Mouse (Mus musculus): ENCODE results near the gene Cxcl17.

DNA sequence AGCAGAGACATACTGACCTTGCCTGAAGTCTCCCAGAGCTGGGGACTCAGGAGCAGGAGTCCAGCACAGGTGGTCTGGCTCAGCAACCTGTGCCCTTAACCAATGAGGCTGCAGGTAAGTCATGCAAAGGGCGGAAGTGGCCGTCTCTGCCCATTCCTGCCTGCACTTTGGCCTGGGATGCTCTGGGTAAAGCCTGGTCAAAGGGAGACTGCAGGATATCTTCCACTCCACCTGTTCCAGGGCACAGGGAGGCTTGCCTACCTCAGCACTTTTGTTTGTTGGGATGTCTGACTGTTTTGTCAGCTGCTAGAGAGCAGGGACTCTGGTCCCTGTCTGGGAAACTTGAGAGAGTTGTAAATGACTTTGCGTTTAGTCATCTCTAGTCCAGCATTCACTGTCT lies 39.4 kb upstream of the Cxcl17 start:
- TF ChIP-seq CTCF (IDR thresholded peaks at IDR 0.05; ENCODE audit: borderline replicate concordance, control insufficient read depth, extremely low read depth, insufficient read depth, low read length, poor library complexity), result no peak
- TF ChIP-seq POLR2A (IDR thresholded peaks at IDR 0.05; ENCODE audit: control insufficient read depth, extremely low read depth, insufficient read depth, low read length, poor library complexity), result no peak
